Mouse (Mus musculus): ENCODE data around the gene Cdcp2. TPM values are rescaled to one million over a fixed set of nuclear protein-coding genes. Genes with fewer than 3 reads are reported as not detected.
"Not testable (repeated sequence)": the region's sequence is repeated elsewhere in the genome, so short reads cannot be mapped to it uniquely, and the experiment has no call there.

Gene Cdcp2
- total and polyA plus RNA-seq, 2 experiments from 2014 or later = not detected

- H3K9ac ChIP-seq (replicated peaks; ENCODE audit: low read depth, low read length) = no peak overlapping the region
- DNase-seq (ENCODE audit: low spot score) (no peak), ATAC-seq (ENCODE audit: insufficient read depth, low read depth) (no peak)
- no peak overlapping the region for H3K4me2 ChIP-seq (ENCODE audit: low read depth, low read length)
- no peak for TF ChIP-seq CTCF (IDR thresholded peaks at IDR 0.05; ENCODE audit: low read depth)
- no peak for TF ChIP-seq EP300 (IDR thresholded peaks at IDR 0.05; ENCODE audit: low read depth)
- no peak overlapping the region for H3K27ac ChIP-seq (ENCODE audit: low read depth)
- no peaks in the 10 kb centered on the region for H3K36me3 ChIP-seq (replicated peaks; ENCODE audit: control insufficient read depth, insufficient read depth, low read length)
- H3K4me3 ChIP-seq (ENCODE audit: low read depth, low read length) = no peak overlapping the region
- no peaks in the 10 kb centered on the region for H3K4me1 ChIP-seq (ENCODE audit: control insufficient read depth, insufficient read depth)
- no peaks in the 10 kb centered on the region for H3K9me3 ChIP-seq (replicated peaks; ENCODE audit: control insufficient read depth, low read length)
- WGBS = 76% methylated on average over 8 of the region's 8 CpGs
- peaks cover 4% of the 10 kb centered on the region; the same call in 1 of the 2 replicates for H3K27me3 ChIP-seq (ENCODE audit: control insufficient read depth, insufficient read depth, low read length)
Measured at GRCm38 (mm10) chr4:107102220-107102619, 5.5 kb downstream of the Cdcp2 start.

- Histone ChIP-seq H3K4me3 (ENCODE audit: low read depth, low read length) (no peak overlapping the region), H3K27me3 (ENCODE audit: control insufficient read depth, insufficient read depth, low read length) (no peaks in the 10 kb centered on the region), H3K4me1 (ENCODE audit: control insufficient read depth, insufficient read depth) (no peaks in the 10 kb centered on the region), H3K27ac (ENCODE audit: low read depth) (no peak overlapping the region), H3K9me3 (replicated peaks; ENCODE audit: control insufficient read depth, low read length) (no peaks in the 10 kb centered on the region), H3K9ac (replicated peaks; ENCODE audit: low read depth, low read length) (no peak overlapping the region), H3K36me3 (replicated peaks; ENCODE audit: control insufficient read depth, insufficient read depth, low read length) (no peaks in the 10 kb centered on the region), H3K4me2 (ENCODE audit: low read depth, low read length) (no peak overlapping the region)
- DNase-seq (ENCODE audit: low spot score) = no peak
- TF ChIP-seq CTCF (IDR thresholded peaks at IDR 0.05; ENCODE audit: low read depth) (no peak), EP300 (IDR thresholded peaks at IDR 0.05; ENCODE audit: low read depth) (no peak)
- no peak for ATAC-seq (ENCODE audit: insufficient read depth, low read depth)
- WGBS = 85% methylated on average over 16 of the region's 16 CpGs
Measured at GRCm38 (mm10) chr4:107106777-107107176, 10.1 kb downstream of the Cdcp2 start.

- no peak for ATAC-seq (ENCODE audit: insufficient read depth, low read depth)
- Histone ChIP-seq H3K4me2 (ENCODE audit: low read depth, low read length) (0 out of 2 replicates have a peak overlapping the region, but pooled peaks have one; percentile 2), H3K27me3 (ENCODE audit: control insufficient read depth, insufficient read depth, low read length) (peaks cover under 1% of the 10 kb centered on the region; the same call in 1 of the 2 replicates), H3K9ac (replicated peaks; ENCODE audit: low read depth, low read length) (no peak overlapping the region), H3K9me3 (replicated peaks; ENCODE audit: control insufficient read depth, low read length) (no peaks in the 10 kb centered on the region), H3K4me3 (ENCODE audit: low read depth, low read length) (no peak overlapping the region), H3K36me3 (replicated peaks; ENCODE audit: control insufficient read depth, insufficient read depth, low read length) (no peaks in the 10 kb centered on the region), H3K4me1 (ENCODE audit: control insufficient read depth, insufficient read depth) (no peaks in the 10 kb centered on the region), H3K27ac (ENCODE audit: low read depth) (no peak overlapping the region)
- DNase-seq (ENCODE audit: low spot score) = no peak
- WGBS = 45% methylated on average over 13 of the region's 13 CpGs
- TF ChIP-seq EP300 (IDR thresholded peaks at IDR 0.05; ENCODE audit: low read depth) (no peak), CTCF (IDR thresholded peaks at IDR 0.05; ENCODE audit: low read depth) (no peak)
Measured at GRCm38 (mm10) chr4:107108291-107108731, 11.6 kb downstream of the Cdcp2 start.

- not testable (repeated sequence) for ATAC-seq (ENCODE audit: insufficient read depth, low read depth); H3K4me1 ChIP-seq (ENCODE audit: control insufficient read depth, insufficient read depth); H3K9ac ChIP-seq (replicated peaks; ENCODE audit: low read depth, low read length); H3K27ac ChIP-seq (ENCODE audit: low read depth); H3K4me3 ChIP-seq (ENCODE audit: low read depth, low read length); DNase-seq (ENCODE audit: low spot score); H3K4me2 ChIP-seq (ENCODE audit: low read depth, low read length); H3K36me3 ChIP-seq (replicated peaks; ENCODE audit: control insufficient read depth, insufficient read depth, low read length); H3K9me3 ChIP-seq (replicated peaks; ENCODE audit: control insufficient read depth, low read length); H3K27me3 ChIP-seq (ENCODE audit: control insufficient read depth, insufficient read depth, low read length)
- WGBS = 85% methylated on average over 6 of the region's 6 CpGs
Measured at GRCm38 (mm10) chr4:107109181-107109580, 12.5 kb downstream of the Cdcp2 start.

GRCm38 (mm10) chr4:107114278-107114677 lies 17.6 kb downstream of the Cdcp2 start:
- Histone ChIP-seq H3K4me1 (ENCODE audit: control insufficient read depth, insufficient read depth) (no peaks in the 10 kb centered on the region), H3K9ac (replicated peaks; ENCODE audit: low read depth, low read length) (no peak overlapping the region), H3K4me3 (ENCODE audit: low read depth, low read length) (no peak overlapping the region), H3K27ac (ENCODE audit: low read depth) (no peak overlapping the region), H3K9me3 (replicated peaks; ENCODE audit: control insufficient read depth, low read length) (no peaks in the 10 kb centered on the region), H3K4me2 (ENCODE audit: low read depth, low read length) (no peak overlapping the region), H3K27me3 (ENCODE audit: control insufficient read depth, insufficient read depth, low read length) (peaks cover 4% of the 10 kb centered on the region; the same call in 1 of the 2 replicates), H3K36me3 (replicated peaks; ENCODE audit: control insufficient read depth, insufficient read depth, low read length) (no peaks in the 10 kb centered on the region)
- DNase-seq (ENCODE audit: low spot score) = no peak
- no peak for ATAC-seq (ENCODE audit: insufficient read depth, low read depth)
- TF ChIP-seq EP300 (IDR thresholded peaks at IDR 0.05; ENCODE audit: low read depth) (no peak), CTCF (IDR thresholded peaks at IDR 0.05; ENCODE audit: low read depth) (no peak)
- WGBS = 51% methylated on average over 8 of the region's 8 CpGs

GRCm38 (mm10) chr4:107117741-107118385 lies 21.2 kb downstream of the Cdcp2 start:
- H3K4me1 ChIP-seq (ENCODE audit: control insufficient read depth, insufficient read depth) = no peaks in the 10 kb centered on the region
- H3K9ac ChIP-seq (replicated peaks; ENCODE audit: low read depth, low read length) = no peak overlapping the region
- ATAC-seq (ENCODE audit: insufficient read depth, low read depth) (no peak), DNase-seq (ENCODE audit: low spot score) (no peak)
- no peak for TF ChIP-seq EP300 (IDR thresholded peaks at IDR 0.05; ENCODE audit: low read depth)
- no peak for TF ChIP-seq CTCF (IDR thresholded peaks at IDR 0.05; ENCODE audit: low read depth)
- no peaks in the 10 kb centered on the region for H3K36me3 ChIP-seq (replicated peaks; ENCODE audit: control insufficient read depth, insufficient read depth, low read length)
- no peaks in the 10 kb centered on the region for H3K9me3 ChIP-seq (replicated peaks; ENCODE audit: control insufficient read depth, low read length)
- no peak overlapping the region for H3K27ac ChIP-seq (ENCODE audit: low read depth)
- H3K27me3 ChIP-seq (ENCODE audit: control insufficient read depth, insufficient read depth, low read length) = peaks cover 4% of the 10 kb centered on the region; the same call in 1 of the 2 replicates
- H3K4me2 ChIP-seq (ENCODE audit: low read depth, low read length) = no peak overlapping the region
- no peak overlapping the region for H3K4me3 ChIP-seq (ENCODE audit: low read depth, low read length)
- WGBS = 78% methylated on average over 2 of the region's 2 CpGs

All from heart, postnatal 0 days (tissue).